Mouse (Mus musculus) embryonic facial prominence, embryonic 11.5 days (tissue): ENCODE results near the gene Speer4e. TPM values are rescaled to one million over a fixed set of nuclear protein-coding genes. Genes with fewer than 3 reads are reported as not detected.
"Not testable (repeated sequence)": the region's sequence is repeated elsewhere in the genome, so short reads cannot be mapped to it uniquely, and the experiment has no call there.

Experiments used
- ATAC-seq: fragments of 200-750 bp; cut with Nextera tagmentation; replicated peaks from 2 replicates; pipeline ENCODE4 v1.8.0; 2017; ENCODE audit warnings: low read depth; ENCODE audit not compliant: insufficient number of reproducible peaks, low FRiP score, low TSS enrichment
- DNase-seq: peaks from one replicate; pipeline ENCODE4 v3.0.0-alpha.2; 2015; ENCODE audit warnings: low spot score
- H3K27ac ChIP-seq: fragments of 300-500 bp; sonication (generic); replicated peaks from 2 replicates; pipeline ENCODE4 v1.5.1; 2014; ENCODE audit warnings: mild to moderate bottlenecking, low read depth, low read length, control low read depth
- H3K27me3 ChIP-seq: fragments of 300-500 bp; sonication (generic); 2 replicates; pipeline ENCODE4 v1.6.1; 2014; ENCODE audit warnings: mild to moderate bottlenecking, low read length, moderate library complexity, mixed read lengths; ENCODE audit not compliant: control insufficient read depth, insufficient read depth
- H3K36me3 ChIP-seq: fragments of 300-500 bp; sonication (generic); replicated peaks from 2 replicates; pipeline ENCODE4 v1.6.1; 2014; ENCODE audit warnings: low read depth, mild to moderate bottlenecking, low read length, moderate library complexity, mixed read lengths; ENCODE audit not compliant: control insufficient read depth, insufficient read depth
- H3K4me1 ChIP-seq: fragments of 300-500 bp; sonication (generic); 2 replicates; pipeline ENCODE4 v1.6.1; 2014; ENCODE audit warnings: low read length, mixed read lengths; ENCODE audit not compliant: control insufficient read depth, insufficient read depth
- H3K4me2 ChIP-seq: fragments of 300-500 bp; sonication (generic); 2 replicates; pipeline ENCODE4 v1.6.1; 2014; ENCODE audit warnings: low read depth, mild to moderate bottlenecking, control low read depth, low read length, moderate library complexity
- H3K4me3 ChIP-seq: fragments of 300-500 bp; sonication (generic); 2 replicates; pipeline ENCODE4 v1.5.1; 2014; ENCODE audit warnings: low read depth, low read length, control low read depth
- H3K9ac ChIP-seq: fragments of 300-500 bp; sonication (generic); replicated peaks from 2 replicates; pipeline ENCODE4 v1.6.1; 2014; ENCODE audit warnings: mild to moderate bottlenecking, control low read depth, low read length
- H3K9me3 ChIP-seq: fragments of 300-500 bp; sonication (generic); replicated peaks from 2 replicates; pipeline ENCODE4 v1.6.1; 2016; ENCODE audit warnings: mild to moderate bottlenecking, low read length, inconsistent platforms, mixed read lengths; ENCODE audit not compliant: control insufficient read depth
- WGBS: fragments of 180-500 bp; shearing (Covaris S2); extraction: QIAGEN DNeasy Blood & Tissue Kit; methylation state at CpG from one replicate; pipeline ENCODE4 v1.1.7; 2014; 5-methylcytosine and 5-hydroxymethylcytosine counted together
- polyA plus RNA-seq: library from polyadenylated mRNA; unstranded; fragments of >200 nt; fragmentation: Nextera tagmentation; extraction: Ambion mirVana; gene quantifications from 2 replicates; pipeline ENCODE4 v1.2.1, GENCODE M21; 2014

Speer4e gene
- polyA plus RNA-seq: not detected in 2 replicates

DNA sequence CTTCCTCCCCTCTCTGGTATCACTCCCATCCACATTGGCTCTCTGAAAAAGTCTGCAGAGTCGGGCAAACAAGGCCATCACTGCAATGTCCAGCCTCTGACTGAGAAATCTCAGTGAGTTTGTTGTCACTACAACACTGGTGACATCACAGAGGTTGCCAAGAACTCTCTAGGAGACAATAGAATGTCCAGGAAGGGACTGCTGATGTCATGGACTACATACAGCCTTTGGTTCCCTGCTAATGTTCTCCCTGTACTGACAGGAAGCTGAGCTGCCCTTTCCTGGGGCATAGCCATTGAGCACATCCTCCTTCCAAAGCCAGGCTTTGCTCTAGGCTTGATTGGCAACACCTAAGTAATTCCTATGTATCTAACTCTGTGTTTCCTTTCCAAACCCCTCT lies at the start of gene Speer4e:
Gene Speer4e (minus strand): TSS at position 101 of the 400 bp plus-strand sequence.
- H3K4me2 ChIP-seq, H3K4me3 ChIP-seq, H3K27ac ChIP-seq, H3K27me3 ChIP-seq, DNase-seq, ATAC-seq, H3K9me3 ChIP-seq, H3K9ac ChIP-seq, H3K36me3 ChIP-seq, H3K4me1 ChIP-seq: not testable (repeated sequence)
- 60% methylated on average over 1 of the region's 1 CpGs for WGBS

DNA sequence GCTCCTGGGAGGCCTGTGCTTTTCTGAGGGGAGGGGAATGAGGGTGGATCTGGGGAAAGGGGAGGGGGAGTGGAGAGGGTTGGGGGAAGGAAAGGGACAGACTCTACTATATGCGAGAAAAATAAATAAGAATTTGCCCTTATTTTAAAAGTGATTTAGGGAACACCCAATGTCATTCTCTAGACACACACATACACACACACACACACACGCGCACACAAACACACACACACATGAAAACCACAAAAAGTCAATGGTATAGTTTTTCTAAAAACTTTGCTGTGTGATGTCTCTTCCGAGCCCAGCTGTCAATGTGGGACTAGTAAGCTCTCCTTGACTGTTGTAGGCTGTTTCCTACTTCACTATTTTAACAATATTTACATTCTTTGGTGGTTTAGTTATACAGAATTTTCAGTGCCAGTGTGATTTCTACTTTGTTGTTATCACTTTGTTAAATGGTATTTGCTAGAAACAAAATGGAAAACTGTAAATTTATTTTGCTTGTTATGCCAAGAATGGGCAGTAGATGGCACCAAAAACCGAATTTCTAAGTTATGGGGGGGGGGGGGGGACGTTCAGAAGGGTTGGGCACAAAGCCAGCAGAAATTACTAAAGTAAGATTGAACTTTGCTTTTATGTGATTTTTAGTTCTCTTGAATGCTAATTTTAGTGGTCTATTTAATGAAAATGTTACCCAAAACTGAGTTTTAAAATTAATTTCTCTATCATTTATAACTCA lies 48.6 kb upstream of the Speer4e start:
- H3K4me3 ChIP-seq, H3K27me3 ChIP-seq, H3K27ac ChIP-seq, H3K9ac ChIP-seq, H3K4me2 ChIP-seq, H3K4me1 ChIP-seq, H3K9me3 ChIP-seq, H3K36me3 ChIP-seq, DNase-seq: not testable (repeated sequence)
- peak; percentile 83; the same call in 1 of the 2 replicates for ATAC-seq
- 42% methylated on average over 5 of the region's 6 CpGs for WGBS

DNA sequence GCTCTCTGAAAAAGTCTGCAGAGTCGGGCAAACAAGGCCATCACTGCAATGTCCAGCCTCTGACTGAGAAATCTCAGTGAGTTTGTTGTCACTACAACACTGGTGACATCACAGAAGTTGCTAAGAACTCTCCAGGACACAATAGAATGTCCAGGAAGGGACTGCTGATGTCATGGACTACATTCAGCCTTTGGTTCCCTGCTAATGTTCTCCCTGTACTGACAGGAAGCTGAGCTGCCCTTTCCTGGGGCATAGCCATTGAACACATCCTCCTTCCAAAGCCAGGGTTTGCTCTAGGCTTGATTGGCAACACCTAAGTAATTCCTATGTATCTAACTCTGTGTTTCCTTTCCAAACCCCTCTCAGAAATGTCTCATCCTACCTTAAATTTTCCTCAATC lies 40.6 kb upstream of the Speer4e start, which contains the start of gene Gm10354:
Gene Gm10354 (minus strand): TSS at position 101 of the 400 bp plus-strand sequence.
- H3K4me1 ChIP-seq, H3K36me3 ChIP-seq, H3K4me3 ChIP-seq, H3K9me3 ChIP-seq, H3K4me2 ChIP-seq, H3K9ac ChIP-seq, ATAC-seq, H3K27ac ChIP-seq, DNase-seq, H3K27me3 ChIP-seq: not testable (repeated sequence)
- WGBS: no CpG with 5 or more reads among the region's 1 CpGs

DNA sequence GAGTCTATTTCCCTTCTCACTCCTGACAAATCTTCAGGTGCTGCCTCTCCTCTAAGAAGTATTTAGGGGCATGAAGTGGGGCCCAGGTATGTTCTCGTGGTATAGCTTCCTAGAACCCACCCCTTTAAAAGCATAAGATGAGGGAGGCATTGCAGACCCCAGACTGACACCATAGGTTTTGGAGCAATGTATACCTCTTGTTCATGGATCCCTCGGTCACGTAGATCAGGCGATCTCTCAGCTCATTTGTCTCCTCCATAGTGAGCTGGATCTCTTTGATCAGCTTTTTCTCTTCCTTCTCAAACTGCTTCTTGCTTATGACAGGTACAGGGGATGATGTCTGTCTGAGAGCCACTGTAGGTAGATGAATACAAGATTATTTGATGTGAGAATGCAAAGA lies 39.1 kb upstream of the Speer4e start:
- not testable (repeated sequence) for H3K27me3 ChIP-seq, ATAC-seq, DNase-seq, H3K36me3 ChIP-seq, H3K27ac ChIP-seq, H3K9ac ChIP-seq, H3K4me3 ChIP-seq, H3K4me2 ChIP-seq, H3K4me1 ChIP-seq, H3K9me3 ChIP-seq
- WGBS: 67% methylated on average over 4 of the region's 4 CpGs

DNA sequence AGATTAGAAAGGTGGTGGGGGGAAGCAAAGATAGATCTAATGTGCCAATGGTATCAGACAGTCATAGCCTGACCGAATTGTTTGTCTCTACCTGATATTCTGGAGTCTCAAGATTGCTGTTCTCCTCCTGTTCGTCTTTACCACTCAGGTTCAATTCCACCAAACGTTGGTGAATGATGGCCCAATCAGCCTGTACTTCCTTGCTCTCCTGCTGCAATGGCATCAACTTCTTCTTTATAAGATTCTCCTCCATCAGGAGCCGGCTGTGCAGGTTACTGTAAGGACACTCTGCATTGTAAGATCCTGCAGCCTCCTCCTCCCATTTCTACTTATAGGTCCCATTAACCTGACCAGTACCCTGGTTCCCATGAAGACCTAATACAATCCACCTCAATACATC lies 37.1 kb upstream of the Speer4e start:
- not testable (repeated sequence) for H3K4me2 ChIP-seq, H3K4me3 ChIP-seq, ATAC-seq, H3K36me3 ChIP-seq, H3K27me3 ChIP-seq, H3K4me1 ChIP-seq, H3K27ac ChIP-seq, H3K9me3 ChIP-seq, DNase-seq, H3K9ac ChIP-seq
- WGBS: 63% methylated on average over 3 of the region's 4 CpGs

DNA sequence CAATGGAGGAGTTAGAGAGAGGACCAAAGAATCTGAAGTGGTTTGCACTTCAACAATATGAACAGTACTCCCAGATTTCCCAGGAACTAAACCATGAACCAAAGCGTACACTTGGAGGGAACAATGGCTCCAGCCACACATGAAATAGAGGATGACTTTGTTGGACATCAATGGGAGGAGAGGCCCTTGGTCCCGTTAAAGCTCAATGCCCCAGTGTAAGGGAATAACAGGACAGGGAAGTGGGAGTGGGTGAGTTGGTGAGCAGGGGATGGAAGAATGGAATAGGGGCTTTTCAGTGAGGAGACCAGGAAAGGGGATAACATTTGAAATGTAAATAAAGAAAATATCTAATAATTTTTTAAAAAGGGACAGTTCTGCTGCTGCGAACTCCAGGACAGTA lies 34.6 kb upstream of the Speer4e start:
- ATAC-seq, H3K27ac ChIP-seq: not testable (repeated sequence)
- 79% methylated on average over 3 of the region's 3 CpGs for WGBS

DNA sequence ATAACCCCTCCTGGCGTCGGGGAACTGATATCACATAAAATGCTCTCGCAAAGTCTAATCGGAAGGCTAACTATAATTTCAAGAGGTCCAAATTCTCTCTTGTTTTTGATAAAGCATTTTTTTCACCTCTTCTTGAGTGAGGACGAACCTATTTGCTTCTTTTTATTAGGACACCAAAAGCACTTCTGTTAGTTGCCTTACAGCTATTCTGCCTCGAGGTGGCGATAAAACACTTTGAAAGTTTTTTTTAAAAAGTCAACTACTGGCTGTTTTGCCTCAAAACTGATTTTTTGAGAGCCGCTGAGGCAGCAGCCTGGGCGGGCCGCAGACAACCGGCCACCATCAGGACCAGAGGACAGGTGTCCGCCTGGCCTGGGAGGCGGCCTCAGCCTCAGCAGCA lies 25.6 kb upstream of the Speer4e start:
- not testable (repeated sequence) for H3K36me3 ChIP-seq, H3K27me3 ChIP-seq, H3K4me2 ChIP-seq, H3K27ac ChIP-seq, H3K9me3 ChIP-seq, H3K4me3 ChIP-seq, H3K4me1 ChIP-seq, ATAC-seq, H3K9ac ChIP-seq
- WGBS: 80% methylated on average over 13 of the region's 13 CpGs
- DNase-seq: peak; percentile 5

More for the DNA sequence above, 34.6 kb upstream of the Speer4e start:
- H3K9me3 ChIP-seq, DNase-seq, H3K9ac ChIP-seq, H3K36me3 ChIP-seq, H3K4me3 ChIP-seq, H3K27me3 ChIP-seq, H3K4me2 ChIP-seq, H3K4me1 ChIP-seq: not testable (repeated sequence)

DNA sequence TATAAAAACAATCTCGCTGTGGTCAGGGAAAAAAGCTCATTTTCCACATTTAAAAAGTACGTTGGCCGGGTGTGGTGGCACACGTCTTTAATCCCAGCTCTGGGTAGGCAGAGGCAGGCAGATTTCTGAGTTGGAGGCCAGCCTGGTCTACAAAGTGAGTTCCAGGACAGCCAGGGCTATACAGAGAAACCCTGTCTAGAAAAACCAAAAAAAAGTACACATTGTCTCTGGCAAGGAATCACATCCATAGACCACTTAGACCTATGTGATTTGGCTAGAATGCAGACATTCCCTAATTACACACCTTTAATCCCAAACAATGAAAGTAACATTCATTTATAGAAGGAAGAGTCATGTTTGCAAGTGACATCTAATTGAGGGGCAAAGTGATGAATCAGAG lies 23.3 kb upstream of the Speer4e start:
- H3K4me2 ChIP-seq, ATAC-seq, H3K36me3 ChIP-seq, H3K4me3 ChIP-seq, H3K9me3 ChIP-seq, H3K4me1 ChIP-seq, H3K9ac ChIP-seq, H3K27ac ChIP-seq, DNase-seq, H3K27me3 ChIP-seq: not testable (repeated sequence)
- WGBS: 85% methylated on average over 4 of the region's 4 CpGs
